Mouse (Mus musculus) layer of hippocampus, postnatal 14 days (tissue): Measurements from ENCODE around the gene Trim80. TPM values are rescaled to one million over a fixed set of nuclear protein-coding genes. Genes with fewer than 3 reads are reported as not detected.
A peak's percentile ranks its signal among the peaks of the same experiment; 100 is the strongest.
"Not testable (repeated sequence)": the region's sequence is repeated elsewhere in the genome, so short reads cannot be mapped to it uniquely, and the experiment has no call there.

ENCODE experiments used
- DNase-seq, 2 experiments: peaks; one replicate each; pipeline ENCODE4 v3.0.0; 2021 to 2022; ENCODE audit warnings: low spot score in 2 of 2, mixed read lengths in 1 of 2
- total RNA-seq, 2 experiments: library from RNA; stranded (reverse); gene quantifications; 2 replicates each; pipeline ENCODE4 v1.2.3; 2021

Trim80 gene
- total RNA-seq, 2 experiments from 2014 or later, result not detected

GRCm38 (mm10) chr11:115460976-115461375, 20.6 kb downstream of the Trim80 start:
- DNase-seq, result no peak

- no peak for DNase-seq
These were observed 21.5 kb downstream of the Trim80 start for GRCm38 (mm10) chr11:115461846-115462242.

GRCm38 (mm10) chr11:115462243-115462891, 22.0 kb downstream of the Trim80 start, which contains the start of gene Slc16a5:
Gene Slc16a5, plus strand, starts transcription at chr11:115462474.
- DNase-seq, result no peak

- no peak for DNase-seq
These were observed 23.1 kb downstream of the Trim80 start for GRCm38 (mm10) chr11:115463397-115463796.

GRCm38 (mm10) chr11:115464851-115465250, 24.5 kb downstream of the Trim80 start:
- DNase-seq, result no peak

- no peak for DNase-seq
These were observed 26.9 kb downstream of the Trim80 start for GRCm38 (mm10) chr11:115467217-115467618.

- no peak for DNase-seq
These were observed 31.8 kb downstream of the Trim80 start for GRCm38 (mm10) chr11:115472183-115472582.

- DNase-seq, result peak; percentile 92 to 96
These were observed 33.4 kb downstream of the Trim80 start for GRCm38 (mm10) chr11:115473626-115474275.

GRCm38 (mm10) chr11:115475025-115475757, 34.8 kb downstream of the Trim80 start, which contains the start of gene Armc7:
Gene Armc7, plus strand, starts transcription at chr11:115475667.
- DNase-seq, result peak; percentile 92 to 95

GRCm38 (mm10) chr11:115475758-115476237, 35.5 kb downstream of the Trim80 start:
- DNase-seq, result no peak

- not testable (repeated sequence) for DNase-seq
These were observed 36.3 kb downstream of the Trim80 start for GRCm38 (mm10) chr11:115476630-115477029.

GRCm38 (mm10) chr11:115477388-115477787, 37.0 kb downstream of the Trim80 start:
- DNase-seq, result not testable (repeated sequence)

- DNase-seq, result no peak
These were observed 38.1 kb downstream of the Trim80 start for GRCm38 (mm10) chr11:115478296-115478938.

GRCm38 (mm10) chr11:115481553-115482259, 41.4 kb downstream of the Trim80 start:
- peak; percentile 45 to 65 for DNase-seq

- DNase-seq, result no peak
These were observed 42.9 kb downstream of the Trim80 start for GRCm38 (mm10) chr11:115483278-115483677.

- peak; percentile 86 to 88 for DNase-seq
These were observed 43.4 kb downstream of the Trim80 start for GRCm38 (mm10) chr11:115483726-115484125.

GRCm38 (mm10) chr11:115485155-115485554, 44.8 kb downstream of the Trim80 start:
- DNase-seq, result no peak

GRCm38 (mm10) chr11:115488551-115489104, 48.3 kb downstream of the Trim80 start:
- no peak for DNase-seq

- no peak for DNase-seq
These were observed 50.4 kb downstream of the Trim80 start for GRCm38 (mm10) chr11:115490441-115491355.
